Mouse (Mus musculus) forebrain, embryonic 15.5 days (tissue): ENCODE data around the gene Clstn3. TPM values are rescaled to one million over a fixed set of nuclear protein-coding genes. Genes with fewer than 3 reads are reported as not detected.
"Not testable (repeated sequence)": the region's sequence is repeated elsewhere in the genome, so short reads cannot be mapped to it uniquely, and the experiment has no call there.

Experiments used
- ATAC-seq: fragments of 200-750 bp; cut with Nextera tagmentation; replicated peaks from 2 replicates; pipeline ENCODE4 v1.8.0; 2017; ENCODE audit warnings: mild to moderate bottlenecking, moderate TSS enrichment, moderate library complexity
- H3K27ac ChIP-seq: fragments of 300-500 bp; sonication (generic); replicated peaks from 2 replicates; pipeline ENCODE4 v1.5.1; 2015; ENCODE audit warnings: mild to moderate bottlenecking, inconsistent platforms
- H3K27me3 ChIP-seq: fragments of 300-500 bp; sonication (generic); 2 replicates; pipeline ENCODE4 v1.6.1; 2015; ENCODE audit warnings: inconsistent platforms
- H3K36me3 ChIP-seq: fragments of 300-500 bp; sonication (generic); 2 replicates; pipeline ENCODE4 v1.6.1; 2015; ENCODE audit warnings: mild to moderate bottlenecking, inconsistent platforms
- H3K4me1 ChIP-seq: fragments of 300-500 bp; sonication (generic); 2 replicates; pipeline ENCODE4 v1.6.1; 2015; ENCODE audit warnings: inconsistent platforms
- H3K4me2 ChIP-seq: fragments of 300-500 bp; sonication (generic); replicated peaks from 2 replicates; pipeline ENCODE4 v1.6.1; 2015; ENCODE audit warnings: mild to moderate bottlenecking, inconsistent platforms
- H3K4me3 ChIP-seq: fragments of 300-500 bp; sonication (generic); 2 replicates; pipeline ENCODE4 v1.5.1; 2015; ENCODE audit warnings: mild to moderate bottlenecking, inconsistent platforms
- H3K9ac ChIP-seq: fragments of 300-500 bp; sonication (generic); replicated peaks from 2 replicates; pipeline ENCODE4 v1.6.1; 2015; ENCODE audit warnings: mild to moderate bottlenecking, inconsistent platforms
- H3K9me3 ChIP-seq: fragments of 300-500 bp; sonication (generic); 2 replicates; pipeline ENCODE4 v1.6.1; 2016; ENCODE audit warnings: inconsistent platforms
- WGBS: fragments of 180-500 bp; shearing (Covaris S2); methylation state at CpG from one replicate; pipeline ENCODE4 v1.1.7; 2015; ENCODE audit warnings: mixed read lengths; 5-methylcytosine and 5-hydroxymethylcytosine counted together
- polyA plus RNA-seq: library from polyadenylated mRNA; unstranded; fragments of >200 nt; fragmentation: Nextera tagmentation; extraction: Ambion mirVana; gene quantifications from 2 replicates; pipeline ENCODE4 v1.2.1, GENCODE M21; 2015

Clstn3 gene
- polyA plus RNA-seq, 1 experiment from 2014 or later: 62.1 TPM

DNA sequence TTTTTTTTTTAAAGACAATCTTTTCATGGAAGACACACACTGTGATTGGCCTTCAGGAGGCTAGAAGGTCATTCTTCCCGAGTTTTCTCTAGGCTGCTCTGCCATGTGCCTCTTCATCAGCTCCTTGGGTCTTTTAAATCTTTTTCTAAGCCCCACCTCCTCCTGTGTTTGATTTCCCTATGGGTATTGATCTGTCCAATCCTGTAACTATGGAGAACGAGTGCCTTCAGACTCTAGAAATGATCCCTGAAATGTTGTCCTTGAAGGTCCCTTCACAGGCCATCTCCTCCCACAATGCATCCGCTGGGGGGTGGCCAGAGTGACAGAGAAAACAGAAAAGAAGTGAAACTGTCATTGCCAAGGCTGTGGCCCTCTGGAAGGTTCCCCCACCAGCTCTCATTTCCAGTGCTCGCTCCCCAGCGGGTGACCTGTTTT lies 12.6 kb upstream of the Clstn3 start:
- Histone ChIP-seq H3K4me1 (no peaks in the 10 kb centered on the region), H3K4me2 (no peak overlapping the region), H3K9ac (no peak overlapping the region), H3K27me3 (no peaks in the 10 kb centered on the region), H3K4me3 (no peak overlapping the region), H3K27ac (no peak overlapping the region), H3K36me3 (no peaks in the 10 kb centered on the region), H3K9me3 (no peaks in the 10 kb centered on the region)
- no peak for ATAC-seq
- whole genome bisulfite sequencing: 72% methylated on average over 5 of the region's 5 CpGs

DNA sequence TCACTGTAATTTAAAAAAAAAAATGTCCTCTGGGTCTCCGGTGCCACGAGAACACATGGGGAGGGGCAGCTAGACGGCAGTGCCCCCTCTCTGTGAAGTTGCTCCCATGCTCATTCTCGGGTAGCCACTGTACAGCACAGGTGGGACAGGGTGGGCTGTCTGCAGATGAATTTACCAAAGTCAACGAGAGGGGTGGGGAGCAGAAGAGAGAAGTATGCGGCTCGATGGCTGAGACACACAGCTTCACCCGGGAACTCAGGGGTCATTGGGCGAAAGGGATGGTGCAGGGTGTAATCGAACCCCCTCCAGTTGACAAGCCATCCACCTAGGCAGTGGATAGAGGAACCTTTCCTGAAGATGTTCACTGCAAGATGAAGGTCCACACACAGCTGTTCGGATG lies 12.2 kb upstream of the Clstn3 start:
- Histone ChIP-seq H3K4me3 (no peak overlapping the region), H3K36me3 (no peaks in the 10 kb centered on the region), H3K9ac (no peak overlapping the region), H3K4me1 (no peaks in the 10 kb centered on the region), H3K4me2 (no peak overlapping the region), H3K27ac (no peak overlapping the region), H3K27me3 (no peaks in the 10 kb centered on the region), H3K9me3 (no peaks in the 10 kb centered on the region)
- ATAC-seq: no peak
- WGBS: 86% methylated on average over 11 of the region's 11 CpGs

DNA sequence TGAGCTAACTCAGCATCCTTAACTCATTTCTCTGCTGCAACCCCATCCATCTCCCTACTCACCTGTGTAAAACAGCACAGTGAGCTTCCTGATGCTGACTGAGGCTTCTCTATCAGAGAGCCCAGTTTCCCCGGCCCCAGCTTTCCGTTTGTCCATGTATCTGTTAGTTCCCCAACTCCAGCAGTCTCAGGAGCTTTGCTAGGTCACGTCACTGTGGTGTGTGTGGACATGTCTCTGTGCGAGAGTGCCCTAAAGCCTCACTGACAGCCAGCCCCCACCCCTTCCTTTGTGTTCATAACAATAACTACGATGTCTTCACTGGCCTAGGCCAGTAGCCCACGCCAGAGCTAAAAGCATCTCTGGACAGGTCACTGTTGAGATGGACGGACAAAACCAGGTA lies 11.6 kb upstream of the Clstn3 start:
- no peak overlapping the region for H3K9ac ChIP-seq
- H3K4me1 ChIP-seq: no peaks in the 10 kb centered on the region
- no peak overlapping the region for H3K27ac ChIP-seq
- H3K27me3 ChIP-seq: no peaks in the 10 kb centered on the region
- H3K9me3 ChIP-seq: no peaks in the 10 kb centered on the region
- no peak overlapping the region for H3K4me2 ChIP-seq
- no peak for ATAC-seq
- H3K36me3 ChIP-seq: no peaks in the 10 kb centered on the region
- H3K4me3 ChIP-seq: no peak overlapping the region
- WGBS: 64% methylated on average over 7 of the region's 7 CpGs

GRCm38 (mm10) chr6:124475335-124476075 lies 10.9 kb upstream of the Clstn3 start:
- H3K9ac ChIP-seq, H3K27me3 ChIP-seq, H3K4me3 ChIP-seq, H3K4me1 ChIP-seq, H3K27ac ChIP-seq, ATAC-seq, H3K9me3 ChIP-seq, H3K36me3 ChIP-seq, H3K4me2 ChIP-seq: not testable (repeated sequence)
- WGBS: 91% methylated on average over 10 of the region's 11 CpGs

- Histone ChIP-seq H3K9ac (no peak overlapping the region), H3K27ac (no peak overlapping the region), H3K27me3 (no peaks in the 10 kb centered on the region), H3K4me3 (no peak overlapping the region), H3K4me2 (no peak overlapping the region), H3K9me3 (no peaks in the 10 kb centered on the region), H3K4me1 (no peaks in the 10 kb centered on the region), H3K36me3 (no peaks in the 10 kb centered on the region)
- 89% methylated on average over 11 of the region's 11 CpGs for WGBS
- ATAC-seq: no peak
These were observed 10.0 kb upstream of the Clstn3 start for GRCm38 (mm10) chr6:124474621-124475020.

DNA sequence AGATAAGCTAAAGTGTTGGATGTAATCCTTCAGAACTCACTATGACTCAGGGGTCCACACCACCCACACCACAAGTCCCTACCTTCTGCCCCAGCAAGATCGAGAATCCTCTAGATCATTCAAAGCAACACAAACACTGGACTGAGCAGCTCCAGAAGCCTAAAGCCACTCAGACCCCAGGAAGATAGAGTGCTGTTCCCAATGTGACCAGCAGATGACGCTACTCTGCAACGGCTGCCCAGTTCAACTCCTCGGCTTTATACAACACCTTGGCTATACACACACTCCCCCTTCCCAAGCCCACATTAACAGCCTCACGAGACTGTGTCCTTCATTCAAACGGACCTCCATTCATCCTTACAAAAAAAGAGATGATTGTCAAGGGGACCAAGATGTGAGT lies 8.2 kb upstream of the Clstn3 start:
- no peaks in the 10 kb centered on the region for H3K4me1 ChIP-seq
- 29% methylated on average over 6 of the region's 6 CpGs for WGBS

DNA sequence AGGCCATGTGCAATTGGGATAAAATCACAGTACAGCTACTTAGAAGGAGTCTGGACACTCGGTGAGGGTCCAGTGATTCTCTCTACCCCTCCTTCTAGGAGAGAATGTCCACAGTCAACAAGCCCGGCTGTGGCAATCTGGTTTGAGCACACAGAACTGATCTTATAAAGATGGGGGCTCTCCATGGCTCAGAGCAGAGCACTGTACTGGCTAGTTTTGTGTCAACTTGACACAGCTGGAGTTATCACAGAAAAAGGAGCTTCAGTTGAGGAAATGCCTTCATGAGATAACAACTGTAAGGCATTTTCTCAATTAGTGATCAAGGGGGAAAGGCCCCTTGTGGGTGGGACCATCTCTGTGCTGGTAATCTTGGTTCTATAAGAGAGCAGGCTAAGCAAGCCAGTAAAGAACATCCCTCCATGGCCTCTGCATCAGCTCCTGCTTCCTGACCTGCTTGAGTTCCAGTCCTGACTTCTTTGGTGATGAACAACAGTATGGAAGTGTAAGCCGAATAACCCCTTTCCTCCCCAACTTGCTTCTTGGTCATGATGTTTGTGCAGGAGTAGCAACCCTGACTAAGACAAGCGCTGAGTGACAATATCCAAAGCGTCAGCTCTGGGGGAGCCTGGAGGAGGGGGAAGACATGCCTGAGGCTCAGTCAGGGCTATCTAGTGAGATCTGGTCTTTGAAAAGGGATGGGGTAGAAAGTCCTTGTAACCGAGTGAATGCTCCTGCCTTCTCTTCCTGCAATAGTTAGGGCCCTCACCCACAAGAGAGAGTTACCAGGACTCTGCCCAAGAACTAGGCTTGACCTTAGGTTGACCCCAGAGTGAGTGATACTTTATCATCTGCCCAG lies 7.4 kb upstream of the Clstn3 start:
- H3K27me3 ChIP-seq, ATAC-seq, H3K27ac ChIP-seq, H3K4me3 ChIP-seq, H3K4me1 ChIP-seq, H3K36me3 ChIP-seq, H3K9ac ChIP-seq, H3K4me2 ChIP-seq, H3K9me3 ChIP-seq: not testable (repeated sequence)
- 95% methylated on average over 6 of the region's 6 CpGs for WGBS

More for the DNA sequence above, 8.2 kb upstream of the Clstn3 start:
- Histone ChIP-seq H3K36me3 (no peaks in the 10 kb centered on the region), H3K4me2 (no peak overlapping the region), H3K9ac (no peak overlapping the region), H3K27me3 (no peaks in the 10 kb centered on the region), H3K9me3 (no peaks in the 10 kb centered on the region), H3K27ac (no peak overlapping the region), H3K4me3 (no peak overlapping the region)
- ATAC-seq: no peak

DNA sequence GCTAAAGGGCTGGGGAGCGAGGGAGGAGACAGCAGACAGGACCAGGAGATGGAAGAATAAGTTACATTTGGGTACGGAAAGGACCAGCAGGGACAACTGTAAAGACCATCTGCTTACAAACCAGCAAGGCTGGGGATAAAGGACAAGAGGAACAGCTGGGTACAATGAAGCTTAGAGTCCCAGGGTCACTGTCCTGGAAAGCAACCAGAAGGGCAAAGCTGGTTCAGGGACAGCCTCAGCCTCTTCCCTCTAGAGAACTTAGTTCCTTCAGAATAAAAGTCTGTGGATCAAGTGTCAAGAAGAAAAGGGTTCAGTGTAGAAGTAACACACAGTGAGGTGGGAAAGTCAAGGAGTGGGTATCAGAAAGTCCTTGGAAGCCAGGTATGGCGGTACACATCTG lies 6.5 kb upstream of the Clstn3 start:
- H3K9me3 ChIP-seq: no peaks in the 10 kb centered on the region
- no peak overlapping the region for H3K9ac ChIP-seq
- 96% methylated on average over 3 of the region's 3 CpGs for WGBS
- H3K27ac ChIP-seq: no peak overlapping the region
- no peaks in the 10 kb centered on the region for H3K36me3 ChIP-seq
- no peak for ATAC-seq
- no peak overlapping the region for H3K4me3 ChIP-seq
- H3K4me2 ChIP-seq: no peak overlapping the region
- H3K27me3 ChIP-seq: no peaks in the 10 kb centered on the region
- no peaks in the 10 kb centered on the region for H3K4me1 ChIP-seq

- H3K36me3 ChIP-seq: no peaks in the 10 kb centered on the region
- ATAC-seq: no peak
- no peak overlapping the region for H3K27ac ChIP-seq
- H3K4me3 ChIP-seq: no peak overlapping the region
- H3K9ac ChIP-seq: no peak overlapping the region
- no peaks in the 10 kb centered on the region for H3K9me3 ChIP-seq
- peaks cover 16% of the 10 kb centered on the region for H3K4me1 ChIP-seq
- no peaks in the 10 kb centered on the region for H3K27me3 ChIP-seq
- peak overlapping the region; percentile 57; the same call in 1 of the 2 replicates for H3K4me2 ChIP-seq
- WGBS: 87% methylated on average over 6 of the region's 6 CpGs
These were observed 1.1 kb upstream of the Clstn3 start for GRCm38 (mm10) chr6:124465729-124466128.

DNA sequence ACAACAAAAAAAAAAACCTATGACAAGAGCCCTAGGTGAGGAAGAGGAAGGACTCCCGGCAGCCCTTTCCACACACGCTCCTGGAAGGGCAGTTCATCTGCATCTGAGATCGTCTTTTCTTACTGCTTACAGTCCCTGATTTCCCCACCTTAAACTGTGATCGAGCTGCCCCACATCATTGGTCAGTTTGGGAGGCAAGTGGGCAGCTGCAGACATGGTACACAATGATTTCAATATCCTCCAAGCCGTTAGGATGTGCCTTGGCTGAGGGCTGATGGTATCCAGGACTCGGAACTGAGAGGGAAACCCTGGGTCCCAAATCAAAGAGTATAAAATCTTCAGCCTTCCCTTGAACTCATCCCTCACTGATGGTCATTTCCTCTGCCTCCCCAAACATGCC lies 705 bp upstream of the Clstn3 start:
- Histone ChIP-seq H3K9ac (peak overlapping the region; percentile 62), H3K4me2 (peak overlapping the region; percentile 57), H3K27ac (peak overlapping the region; percentile 79), H3K36me3 (no peaks in the 10 kb centered on the region), H3K4me1 (peaks cover 16% of the 10 kb centered on the region), H3K4me3 (peak overlapping the region; percentile 47), H3K9me3 (no peaks in the 10 kb centered on the region), H3K27me3 (no peaks in the 10 kb centered on the region)
- 34% methylated on average over 6 of the region's 6 CpGs for WGBS
- no peak for ATAC-seq

GRCm38 (mm10) chr6:124463881-124464291 lies 708 bp downstream of the Clstn3 start:
- Histone ChIP-seq H3K9me3 (no peaks in the 10 kb centered on the region), H3K4me3 (peak overlapping the region; percentile 47), H3K4me2 (peak overlapping the region; percentile 57), H3K4me1 (peaks cover 16% of the 10 kb centered on the region), H3K36me3 (no peaks in the 10 kb centered on the region), H3K27me3 (no peaks in the 10 kb centered on the region), H3K9ac (peak overlapping the region; percentile 62), H3K27ac (peak overlapping the region; percentile 62)
- ATAC-seq: peak; percentile 39
- WGBS: 18% methylated on average over 8 of the region's 8 CpGs

DNA sequence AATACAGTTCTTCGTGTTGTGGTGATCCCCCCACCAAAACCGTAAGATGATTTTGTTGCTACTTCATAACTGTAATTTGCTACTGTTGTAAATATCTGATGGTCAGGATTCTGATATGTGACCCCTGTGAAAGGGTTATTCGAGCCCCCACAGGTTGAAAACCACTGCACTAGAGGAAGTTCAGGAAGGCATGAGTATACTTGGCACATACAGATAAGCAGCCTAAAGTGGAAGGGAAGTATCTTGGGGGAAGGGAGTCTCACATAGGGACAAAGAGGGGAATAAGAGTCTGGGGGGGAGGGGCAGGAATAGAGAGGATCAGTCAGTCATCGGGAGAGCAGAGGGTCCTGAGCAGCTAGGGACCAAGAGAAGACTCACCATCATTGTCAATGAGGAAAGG lies 5.2 kb downstream of the Clstn3 start:
- no peak overlapping the region for H3K4me3 ChIP-seq
- peaks cover 8% of the 10 kb centered on the region for H3K4me1 ChIP-seq
- WGBS: 90% methylated on average over 4 of the region's 4 CpGs
- no peaks in the 10 kb centered on the region for H3K27me3 ChIP-seq
- no peak overlapping the region for H3K9ac ChIP-seq
- no peak overlapping the region for H3K27ac ChIP-seq
- ATAC-seq: no peak
- peaks cover 7% of the 10 kb centered on the region for H3K36me3 ChIP-seq
- H3K4me2 ChIP-seq: no peak overlapping the region
- H3K9me3 ChIP-seq: no peaks in the 10 kb centered on the region
